Mouse (Mus musculus) erythroblast, embryonic 14.5 days (primary cell): ENCODE measurements around the gene Prelid1.

Experiments
- GATA1 ChIP-seq: IDR thresholded peaks from 2 replicates; pipeline ENCODE4 v1.6.1; 2012; ENCODE audit warnings: low read length, inconsistent platforms, mixed read lengths
- TAL1 ChIP-seq: IDR thresholded peaks from 3 replicates; pipeline ENCODE4 v1.6.1; 2012; ENCODE audit warnings: low read length, inconsistent platforms, mixed read lengths

GRCm38 (mm10) chr13:55337341-55337975, 17.2 kb downstream of the Prelid1 start:
- TF ChIP-seq GATA1 (no peak), TAL1 (no peak)
